Mouse (Mus musculus): ENCODE results near the gene Cnot2. TPM values are rescaled to one million over a fixed set of nuclear protein-coding genes. Genes with fewer than 3 reads are reported as not detected.
"Not testable (repeated sequence)": the region's sequence is repeated elsewhere in the genome, so short reads cannot be mapped to it uniquely, and the experiment has no call there.

The Cnot2 gene
- 22.0 TPM for polyA plus RNA-seq (2012; fragmentation: generic; extraction: Trizol)
- long read RNA-seq, experiment 1, transcript Cnot2-203 (16 exons, 2,800 nt), result major isoform, 15 of 50 reads
- long read RNA-seq, experiment 1, partial matches to known transcripts, result 7 of 50 reads
- long read RNA-seq, experiment 1, other reads (novel, unspliced or antisense), result 23 of 50 reads
- long read RNA-seq, experiment 2, transcript Cnot2-213 (16 exons, 2,120 nt), result minor isoform, 62 of 723 reads
- long read RNA-seq, experiment 2, transcript Cnot2-203 (16 exons, 2,800 nt), result major isoform, 321 of 723 reads
- long read RNA-seq, experiment 2, transcript Cnot2-210 (15 exons, 2,693 nt), result minor isoform, 86 of 723 reads
- long read RNA-seq, experiment 2, transcript Cnot2-202 (14 exons, 2,268 nt), result minor isoform, 18 of 723 reads
- long read RNA-seq, experiment 2, partial matches to known transcripts, result 19 of 723 reads
- long read RNA-seq, experiment 2, other reads (novel, unspliced or antisense), result 215 of 723 reads

- Histone ChIP-seq H3ac (ENCODE audit: control insufficient read depth, insufficient read length, low read depth) (peak within 1 kb of the TSS; percentile 99), H3K79me2 (ENCODE audit: control insufficient read depth, insufficient read depth) (peaks cover 60% of the 10 kb centered on the region), H3K36me3 (ENCODE audit: control insufficient read depth, insufficient read depth) (peaks cover 5% of the 10 kb centered on the region), H3K4me3 (ENCODE audit: insufficient read depth, poor library complexity, severe bottlenecking) (peak within 1 kb of the TSS; percentile 95), H3K27me3 (ENCODE audit: control insufficient read depth, insufficient read depth, insufficient read length) (no peaks in the 10 kb centered on the region), H3K79me3 (ENCODE audit: low read depth) (peaks cover 47% of the 10 kb centered on the region)
- TF ChIP-seq FOSL1 (IDR thresholded peaks at IDR 0.05; ENCODE audit: insufficient read depth, low read length, poor library complexity, severe bottlenecking) (no peak), MAX (IDR thresholded peaks at IDR 0.05) (no peak), MYOD1 (IDR thresholded peaks at IDR 0.05; ENCODE audit: control insufficient read depth, insufficient read length, low read depth) (no peak), CTCF (IDR thresholded peaks at IDR 0.05; ENCODE audit: control insufficient read depth, insufficient read depth, insufficient read length) (no peak), MYOG (IDR thresholded peaks at IDR 0.05; ENCODE audit: control insufficient read depth, extremely low read depth, insufficient read length) (no peak), USF1 (IDR thresholded peaks at IDR 0.05; ENCODE audit: low read depth) (no peak), CEBPB (IDR thresholded peaks at IDR 0.05; ENCODE audit: low read depth) (no peak)
Observed at GRCm38 (mm10) chr10:116581369-116581718, at the start of gene Cnot2. Gene Cnot2 (minus strand): TSS chr10:116581511.

- Histone ChIP-seq H3K79me3 (ENCODE audit: low read depth) (no peaks in the 10 kb centered on the region), H3K4me3 (ENCODE audit: insufficient read depth, poor library complexity, severe bottlenecking) (no peak overlapping the region), H3K36me3 (ENCODE audit: control insufficient read depth, insufficient read depth) (no peaks in the 10 kb centered on the region), H3ac (ENCODE audit: control insufficient read depth, insufficient read length, low read depth) (no peak overlapping the region), H3K79me2 (ENCODE audit: control insufficient read depth, insufficient read depth) (no peaks in the 10 kb centered on the region), H3K27me3 (ENCODE audit: control insufficient read depth, insufficient read depth, insufficient read length) (no peaks in the 10 kb centered on the region)
- no peak for TF ChIP-seq MYOD1 (IDR thresholded peaks at IDR 0.05; ENCODE audit: control insufficient read depth, insufficient read length, low read depth)
- no peak for TF ChIP-seq FOSL1 (IDR thresholded peaks at IDR 0.05; ENCODE audit: insufficient read depth, low read length, poor library complexity, severe bottlenecking)
- no peak for TF ChIP-seq CTCF (IDR thresholded peaks at IDR 0.05; ENCODE audit: control insufficient read depth, insufficient read depth, insufficient read length)
- TF ChIP-seq MAX (IDR thresholded peaks at IDR 0.05), result no peak
- TF ChIP-seq CEBPB (IDR thresholded peaks at IDR 0.05; ENCODE audit: low read depth), result no peak
- no peak for TF ChIP-seq USF1 (IDR thresholded peaks at IDR 0.05; ENCODE audit: low read depth)
- no peak for TF ChIP-seq MYOG (IDR thresholded peaks at IDR 0.05; ENCODE audit: control insufficient read depth, extremely low read depth, insufficient read length)
Observed at GRCm38 (mm10) chr10:116628926-116629325, 47.6 kb upstream of the Cnot2 start.

- H3K27me3 ChIP-seq (ENCODE audit: control insufficient read depth, insufficient read depth, insufficient read length), result no peaks in the 10 kb centered on the region
- no peak overlapping the region for H3K4me3 ChIP-seq (ENCODE audit: insufficient read depth, poor library complexity, severe bottlenecking)
- H3K79me2 ChIP-seq (ENCODE audit: control insufficient read depth, insufficient read depth), result no peaks in the 10 kb centered on the region
- TF ChIP-seq FOSL1 (IDR thresholded peaks at IDR 0.05; ENCODE audit: insufficient read depth, low read length, poor library complexity, severe bottlenecking), result no peak
- no peak for TF ChIP-seq USF1 (IDR thresholded peaks at IDR 0.05; ENCODE audit: low read depth)
- no peaks in the 10 kb centered on the region for H3K36me3 ChIP-seq (ENCODE audit: control insufficient read depth, insufficient read depth)
- no peaks in the 10 kb centered on the region for H3K79me3 ChIP-seq (ENCODE audit: low read depth)
- no peak overlapping the region for H3ac ChIP-seq (ENCODE audit: control insufficient read depth, insufficient read length, low read depth)
Observed at GRCm38 (mm10) chr10:116626009-116626408, 44.7 kb upstream of the Cnot2 start.

GRCm38 (mm10) chr10:116613250-116613649 lies 31.9 kb upstream of the Cnot2 start:
- H3ac ChIP-seq (ENCODE audit: control insufficient read depth, insufficient read length, low read depth); H3K79me2 ChIP-seq (ENCODE audit: control insufficient read depth, insufficient read depth); H3K27me3 ChIP-seq (ENCODE audit: control insufficient read depth, insufficient read depth, insufficient read length); H3K4me3 ChIP-seq (ENCODE audit: insufficient read depth, poor library complexity, severe bottlenecking); H3K79me3 ChIP-seq (ENCODE audit: low read depth); H3K36me3 ChIP-seq (ENCODE audit: control insufficient read depth, insufficient read depth): not testable (repeated sequence)

- Histone ChIP-seq H3K36me3 (ENCODE audit: control insufficient read depth, insufficient read depth) (no peaks in the 10 kb centered on the region), H3ac (ENCODE audit: control insufficient read depth, insufficient read length, low read depth) (no peak overlapping the region), H3K27me3 (ENCODE audit: control insufficient read depth, insufficient read depth, insufficient read length) (no peaks in the 10 kb centered on the region), H3K4me3 (ENCODE audit: insufficient read depth, poor library complexity, severe bottlenecking) (no peak overlapping the region), H3K79me3 (ENCODE audit: low read depth) (no peaks in the 10 kb centered on the region), H3K79me2 (ENCODE audit: control insufficient read depth, insufficient read depth) (no peaks in the 10 kb centered on the region)
- TF ChIP-seq USF1 (IDR thresholded peaks at IDR 0.05; ENCODE audit: low read depth) (no peak), MYOG (IDR thresholded peaks at IDR 0.05; ENCODE audit: control insufficient read depth, extremely low read depth, insufficient read length) (no peak), CTCF (IDR thresholded peaks at IDR 0.05; ENCODE audit: control insufficient read depth, insufficient read depth, insufficient read length) (no peak), MYOD1 (IDR thresholded peaks at IDR 0.05; ENCODE audit: control insufficient read depth, insufficient read length, low read depth) (no peak), FOSL1 (IDR thresholded peaks at IDR 0.05; ENCODE audit: insufficient read depth, low read length, poor library complexity, severe bottlenecking) (no peak), MAX (IDR thresholded peaks at IDR 0.05) (no peak), CEBPB (IDR thresholded peaks at IDR 0.05; ENCODE audit: low read depth) (no peak)
Observed at GRCm38 (mm10) chr10:116604905-116605162, 23.5 kb upstream of the Cnot2 start.

GRCm38 (mm10) chr10:116604081-116604904 lies 23.0 kb upstream of the Cnot2 start:
- no peak overlapping the region for H3K4me3 ChIP-seq (ENCODE audit: insufficient read depth, poor library complexity, severe bottlenecking)
- no peaks in the 10 kb centered on the region for H3K79me2 ChIP-seq (ENCODE audit: control insufficient read depth, insufficient read depth)
- no peaks in the 10 kb centered on the region for H3K79me3 ChIP-seq (ENCODE audit: low read depth)
- no peaks in the 10 kb centered on the region for H3K36me3 ChIP-seq (ENCODE audit: control insufficient read depth, insufficient read depth)
- no peak overlapping the region for H3ac ChIP-seq (ENCODE audit: control insufficient read depth, insufficient read length, low read depth)
- TF ChIP-seq CTCF (IDR thresholded peaks at IDR 0.05; ENCODE audit: control insufficient read depth, insufficient read depth, insufficient read length), result no peak
- no peak for TF ChIP-seq MAX (IDR thresholded peaks at IDR 0.05)
- no peak for TF ChIP-seq USF1 (IDR thresholded peaks at IDR 0.05; ENCODE audit: low read depth)
- TF ChIP-seq MYOG (IDR thresholded peaks at IDR 0.05; ENCODE audit: control insufficient read depth, extremely low read depth, insufficient read length), result no peak
- no peak for TF ChIP-seq MYOD1 (IDR thresholded peaks at IDR 0.05; ENCODE audit: control insufficient read depth, insufficient read length, low read depth)
- no peak for TF ChIP-seq CEBPB (IDR thresholded peaks at IDR 0.05; ENCODE audit: low read depth)
- no peak for TF ChIP-seq FOSL1 (IDR thresholded peaks at IDR 0.05; ENCODE audit: insufficient read depth, low read length, poor library complexity, severe bottlenecking)
- H3K27me3 ChIP-seq (ENCODE audit: control insufficient read depth, insufficient read depth, insufficient read length), result no peaks in the 10 kb centered on the region

All from C2C12 (cell line).